Mouse (Mus musculus) stomach, postnatal 0 days (tissue): ENCODE measurements around the gene Gchfr.

Source experiments
- CTCF ChIP-seq: IDR thresholded peaks from 2 replicates; pipeline ENCODE4 v1.5.1; 2016; ENCODE audit warnings: antibody characterized with exemption, low read depth, mild to moderate bottlenecking, moderate library complexity
- EP300 ChIP-seq: optimal IDR thresholded peaks from 2 replicates; pipeline ENCODE3; 2016; ENCODE audit warnings: antibody characterized with exemption

GRCm38 (mm10) chr2:119177384-119177939 lies 9.9 kb downstream of the Gchfr start:
- TF ChIP-seq EP300 (no peak), CTCF (no peak)
